Mouse (Mus musculus) ES-E14 (cell line): Measurements from ENCODE around the gene Prmt1.

Source experiments
- CHD2 ChIP-seq: IDR thresholded peaks from 2 replicates; pipeline ENCODE4 v1.6.1; 2014; ENCODE audit warnings: mild to moderate bottlenecking, low read depth, low read length, inconsistent platforms
- HCFC1 ChIP-seq: IDR thresholded peaks from 2 replicates; pipeline ENCODE4 v1.6.1; 2012; ENCODE audit warnings: low read length, inconsistent platforms, borderline replicate concordance; ENCODE audit not compliant: insufficient read depth
- MAFK ChIP-seq: IDR thresholded peaks from 2 replicates; pipeline ENCODE4 v1.6.1; 2014; ENCODE audit warnings: mild to moderate bottlenecking, low read depth, low read length, inconsistent platforms; ENCODE audit not compliant: insufficient read depth
- ZNF384 ChIP-seq: IDR thresholded peaks from 2 replicates; pipeline ENCODE4 v1.6.1; 2012; ENCODE audit warnings: low read depth, low read length, inconsistent platforms

GRCm38 (mm10) chr7:45025601-45026220, 39.3 kb upstream of the Prmt1 start:
- TF ChIP-seq MAFK (no peak), HCFC1 (no peak), ZNF384 (no peak), CHD2 (no peak)
